Comparison of ENCODE assay signal across 8 mouse cellular contexts in genomic region chr16:42781096-42782071, GRCm38 (mm10).
DNase-seq lines count a peak whose midpoint lies in the region; ATAC-seq lines count a peak whose summit lies in the region.

No protein-coding gene starts in this region.

- WGBS in lung, embryonic 15.5 days: 9% methylated on average over 12 of the region's 12 CpGs
- WGBS in forebrain, embryonic 11.5 days: 4% methylated on average over 12 of the region's 12 CpGs
- 19% methylated on average over 12 of the region's 12 CpGs for WGBS in limb, embryonic 13.5 days
- 17% methylated on average over 12 of the region's 12 CpGs for WGBS in stomach, embryonic 15.5 days

- peak; percentile 48; the same call in 1 of the 2 replicates for ATAC-seq in lung, embryonic 15.5 days (ENCODE audit: borderline replicate concordance, extremely low read depth, low FRiP score, low TSS enrichment)
- ATAC-seq in forebrain, embryonic 11.5 days (replicated peaks; ENCODE audit: low FRiP score): peak; percentile 85
- 0 out of 2 replicates have a peak, but pooled peaks have one; percentile 25 for ATAC-seq in limb, embryonic 13.5 days (ENCODE audit: low FRiP score, low read depth)
- ATAC-seq in stomach, embryonic 15.5 days (ENCODE audit: insufficient read depth, low FRiP score, low read depth): peak; percentile 70; the same call in 1 of the 2 replicates

- H3K4me3 ChIP-seq in lung, embryonic 15.5 days: no peak overlapping the region
- H3K4me3 ChIP-seq in forebrain, embryonic 11.5 days (ENCODE audit: low read depth, low read length): no peak overlapping the region
- H3K4me3 ChIP-seq in limb, embryonic 13.5 days: no peak overlapping the region
- H3K4me3 ChIP-seq in stomach, embryonic 15.5 days (replicated peaks): no peak overlapping the region

- no peaks in the 10 kb centered on the region for H3K27me3 ChIP-seq in lung, embryonic 15.5 days
- H3K27me3 ChIP-seq in forebrain, embryonic 11.5 days (ENCODE audit: control insufficient read depth, insufficient read depth, low read length): no peaks in the 10 kb centered on the region
- H3K27me3 ChIP-seq in limb, embryonic 13.5 days: no peaks in the 10 kb centered on the region
- no peaks in the 10 kb centered on the region for H3K27me3 ChIP-seq in stomach, embryonic 15.5 days (replicated peaks)

- H3K9me3 ChIP-seq in lung, embryonic 15.5 days: no peaks in the 10 kb centered on the region
- no peaks in the 10 kb centered on the region for H3K9me3 ChIP-seq in forebrain, embryonic 11.5 days (ENCODE audit: control insufficient read depth, low read length)
- H3K9me3 ChIP-seq in limb, embryonic 13.5 days: no peaks in the 10 kb centered on the region
- no peaks in the 10 kb centered on the region for H3K9me3 ChIP-seq in stomach, embryonic 15.5 days

- no peak for DNase-seq in lung, postnatal 25 days (ENCODE audit: low spot score)
- peak; percentile 57 for DNase-seq in forebrain, embryonic 11.5 days (ENCODE audit: low spot score)
- no peak for DNase-seq in spleen, postnatal 4 days (ENCODE audit: low spot score in 2 of 2)
- no peak for DNase-seq in gastrocnemius, adult 8-10 months (ENCODE audit: low spot score in 2 of 2)
- no peak for DNase-seq in kidney, adult 18-20 months

- peaks cover 9% of the 10 kb centered on the region; the same call in 1 of the 2 replicates for H3K4me1 ChIP-seq in lung, embryonic 15.5 days
- peaks cover 10% of the 10 kb centered on the region; the same call in 1 of the 2 replicates for H3K4me1 ChIP-seq in forebrain, embryonic 11.5 days (replicated peaks; ENCODE audit: control insufficient read depth, insufficient read depth, low read length)
- H3K4me1 ChIP-seq in limb, embryonic 13.5 days: peaks cover 18% of the 10 kb centered on the region; the same call in 1 of the 2 replicates
- H3K4me1 ChIP-seq in stomach, embryonic 15.5 days: no peaks in the 10 kb centered on the region

- no peak overlapping the region for H3K4me2 ChIP-seq in lung, embryonic 15.5 days
- H3K4me2 ChIP-seq in forebrain, embryonic 11.5 days (ENCODE audit: low read depth, low read length, severe bottlenecking): peak overlapping the region; percentile 24; the same call in 1 of the 2 replicates
- H3K4me2 ChIP-seq in limb, embryonic 13.5 days (replicated peaks): peak overlapping the region; percentile 28; the same call in 1 of the 2 replicates
- no peak overlapping the region for H3K4me2 ChIP-seq in stomach, embryonic 15.5 days

- H3K36me3 ChIP-seq in lung, embryonic 15.5 days: no peaks in the 10 kb centered on the region
- no peaks in the 10 kb centered on the region for H3K36me3 ChIP-seq in forebrain, embryonic 11.5 days (ENCODE audit: control insufficient read depth, insufficient read depth, low read length)
- no peaks in the 10 kb centered on the region for H3K36me3 ChIP-seq in limb, embryonic 13.5 days
- no peaks in the 10 kb centered on the region for H3K36me3 ChIP-seq in stomach, embryonic 15.5 days

- no peak overlapping the region for H3K9ac ChIP-seq in lung, embryonic 15.5 days
- H3K9ac ChIP-seq in forebrain, embryonic 11.5 days (ENCODE audit: low read length): no peak overlapping the region
- no peak overlapping the region for H3K9ac ChIP-seq in limb, embryonic 13.5 days
- H3K9ac ChIP-seq in stomach, embryonic 15.5 days: no peak overlapping the region

- H3K27ac ChIP-seq in lung, embryonic 15.5 days: peak overlapping the region; percentile 41
- peak overlapping the region; percentile 64 for H3K27ac ChIP-seq in forebrain, embryonic 11.5 days (ENCODE audit: low read depth, low read length)
- no peak overlapping the region; the same call in 1 of the 2 replicates for H3K27ac ChIP-seq in limb, embryonic 13.5 days
- H3K27ac ChIP-seq in stomach, embryonic 15.5 days: peak overlapping the region; percentile 45; the same call in 1 of the 2 replicates

Comparison
In these comparisons a context has a peak if more than half of its experiments do, and no peak if none do; other contexts are left out.
1. ATAC-seq: peak in every context shown above with its lines; median percentile 85 in forebrain, embryonic 11.5 days; 70 in stomach, embryonic 15.5 days; 48 in lung, embryonic 15.5 days; 25 in limb, embryonic 13.5 days.
2. H3K4me2 ChIP-seq: peak in forebrain, embryonic 11.5 days (single experiment) and limb, embryonic 13.5 days (single experiment); none in lung, embryonic 15.5 days (single experiment) and stomach, embryonic 15.5 days (single experiment).